Mouse (Mus musculus) kidney, adult 2 months (tissue): ENCODE measurements around the gene Pdgfa.

Source experiments
- CTCF ChIP-seq: fragments of 200-500 bp; conservative IDR thresholded peaks from 2 replicates; pipeline ENCODE4 v1.5.1; 2011; ENCODE audit warnings: low read depth, mild to moderate bottlenecking, control low read depth, low read length, moderate library complexity, mixed read lengths; ENCODE audit not compliant: insufficient read depth, insufficient read length
- POLR2A ChIP-seq: fragments of 200-500 bp; IDR thresholded peaks from one replicate; pipeline ENCODE4 v1.6.1; 2011; ENCODE audit warnings: low read depth, low read length, control low read depth

DNA sequence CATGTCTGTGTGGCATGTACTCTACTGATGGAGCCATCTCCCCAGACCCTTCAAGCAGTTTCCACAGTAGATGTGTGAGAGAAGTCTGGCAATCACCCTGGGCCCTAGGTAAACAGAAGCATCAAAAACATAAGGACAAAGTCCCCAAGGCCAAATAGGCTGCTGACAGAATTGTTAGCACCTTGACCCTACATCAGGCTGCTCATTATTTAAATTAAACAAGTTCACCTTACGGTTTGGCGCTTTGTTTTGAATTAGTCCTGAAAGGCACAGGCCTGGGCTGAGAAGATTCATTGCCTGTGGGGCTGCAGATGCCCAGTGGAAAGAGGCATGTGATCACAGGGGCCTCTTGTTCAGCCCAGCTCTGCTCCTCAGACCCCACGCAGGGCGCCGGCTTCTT, 50.2 kb downstream of the Pdgfa start:
- TF ChIP-seq CTCF (no peak), POLR2A (no peak)
